Mouse (Mus musculus) heart, postnatal 0 days (tissue): ENCODE results near the gene Sp6. TPM values are rescaled to one million over a fixed set of nuclear protein-coding genes. Genes with fewer than 3 reads are reported as not detected.

Experiments used
- ATAC-seq: fragments of 200-750 bp; cut with Nextera tagmentation; 2 replicates; pipeline ENCODE4 v1.8.0; 2017; ENCODE audit warnings: low read depth, moderate number of reproducible peaks, moderate library complexity; ENCODE audit not compliant: insufficient read depth
- DNase-seq: peaks from one replicate; pipeline ENCODE4 v3.0.0-alpha.2; 2016; ENCODE audit warnings: low spot score
- H3K27ac ChIP-seq: fragments of 300-500 bp; sonication (generic); 2 replicates; pipeline ENCODE4 v1.5.1; 2014; ENCODE audit warnings: low read depth, mild to moderate bottlenecking
- H3K27me3 ChIP-seq: fragments of 300-500 bp; sonication (generic); 2 replicates; pipeline ENCODE4 v1.6.1; 2014; ENCODE audit warnings: low read length, mixed read lengths; ENCODE audit not compliant: control insufficient read depth, insufficient read depth
- H3K36me3 ChIP-seq: fragments of 300-500 bp; sonication (generic); replicated peaks from 2 replicates; pipeline ENCODE4 v1.6.1; 2014; ENCODE audit warnings: low read length, mixed read lengths; ENCODE audit not compliant: control insufficient read depth, insufficient read depth
- H3K4me1 ChIP-seq: fragments of 300-500 bp; sonication (generic); 2 replicates; pipeline ENCODE4 v1.6.1; 2014; ENCODE audit warnings: antibody characterized with exemption; ENCODE audit not compliant: control insufficient read depth, insufficient read depth
- H3K4me2 ChIP-seq: fragments of 300-500 bp; sonication (generic); 2 replicates; pipeline ENCODE4 v1.6.1; 2014; ENCODE audit warnings: low read depth, mild to moderate bottlenecking, low read length, moderate library complexity
- H3K4me3 ChIP-seq: fragments of 300-500 bp; sonication (generic); 2 replicates; pipeline ENCODE4 v1.5.1; 2014; ENCODE audit warnings: low read depth, low read length
- H3K9ac ChIP-seq: fragments of 300-500 bp; sonication (generic); replicated peaks from 2 replicates; pipeline ENCODE4 v1.6.1; 2014; ENCODE audit warnings: low read depth, low read length, mixed read lengths
- H3K9me3 ChIP-seq: fragments of 300-500 bp; sonication (generic); replicated peaks from 2 replicates; pipeline ENCODE4 v1.6.1; 2016; ENCODE audit warnings: low read length; ENCODE audit not compliant: control insufficient read depth
- CTCF ChIP-seq: IDR thresholded peaks from 2 replicates; pipeline ENCODE4 v1.5.1; 2016; ENCODE audit warnings: antibody characterized with exemption, control low read depth, low read depth
- EP300 ChIP-seq: IDR thresholded peaks from 2 replicates; pipeline ENCODE4 v1.6.1; 2016; ENCODE audit warnings: antibody characterized with exemption, low read depth
- WGBS: fragments of 180-500 bp; shearing (Covaris S2); extraction: QIAGEN DNeasy Blood & Tissue Kit; methylation state at CpG from one replicate; pipeline ENCODE4 v1.1.7; 2014; 5-methylcytosine and 5-hydroxymethylcytosine counted together
- polyA plus RNA-seq: library from polyadenylated mRNA; unstranded; fragments of >200 nt; fragmentation: Nextera tagmentation; extraction: Ambion mirVana; gene quantifications from 2 replicates; pipeline ENCODE4 v1.2.1, GENCODE M21; 2015
- total RNA-seq: library from RNA; depleted of rRNA; stranded (reverse); fragments of >200 nt; gene quantifications from 2 replicates; pipeline ENCODE4 v1.2.3, GENCODE M21; 2014; ENCODE audit warnings: low replicate concordance

The Sp6 gene
- total and polyA plus RNA-seq, 2 experiments from 2014 or later: 0.04 TPM; not detected in 1

GRCm38 (mm10) chr11:97030426-97030825 is 17.2 kb downstream of the Sp6 start:
- peak overlapping the region; percentile 74 for H3K4me3 ChIP-seq
- peak overlapping the region; percentile 78 for H3K4me2 ChIP-seq
- DNase-seq: no peak
- 24% methylated on average over 15 of the region's 15 CpGs for WGBS
- peak overlapping the region; percentile 60 for H3K9ac ChIP-seq
- peaks cover 13% of the 10 kb centered on the region for H3K36me3 ChIP-seq
- peaks cover 10% of the 10 kb centered on the region; the same call in 1 of the 2 replicates for H3K4me1 ChIP-seq
- no peak overlapping the region for H3K27ac ChIP-seq
- H3K27me3 ChIP-seq: peaks cover 3% of the 10 kb centered on the region
- H3K9me3 ChIP-seq: no peaks in the 10 kb centered on the region
- TF ChIP-seq CTCF (no peak), EP300 (no peak)
- no peak for ATAC-seq

DNA sequence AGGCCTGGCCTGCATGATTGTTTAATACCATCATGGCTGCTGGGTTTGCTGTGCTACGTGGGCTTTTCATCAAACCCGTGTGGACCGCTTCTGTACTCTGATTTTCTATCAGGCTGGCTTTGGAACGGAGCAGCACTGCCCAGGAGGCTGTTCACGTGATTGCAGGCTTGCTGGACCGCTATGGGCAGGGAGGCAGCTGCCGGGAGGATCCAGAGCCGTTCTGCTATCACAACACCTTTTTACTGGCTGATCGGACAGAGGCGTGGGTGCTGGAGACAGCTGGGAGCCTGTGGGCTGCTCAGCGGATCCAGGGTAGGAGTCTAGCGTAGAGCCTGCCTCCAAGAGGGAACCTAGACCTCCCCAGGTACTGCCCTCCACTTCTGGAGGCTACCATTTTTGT is 18.8 kb downstream of the Sp6 start:
- 56% methylated on average over 12 of the region's 12 CpGs for WGBS
- H3K4me2 ChIP-seq: no peak overlapping the region
- 0 out of 2 replicates have a peak, but pooled peaks cover 5% of the 10 kb centered on the region for H3K4me1 ChIP-seq
- DNase-seq (no peak), ATAC-seq (no peak)
- no peak overlapping the region for H3K9ac ChIP-seq
- no peak for TF ChIP-seq EP300
- no peak for TF ChIP-seq CTCF
- peaks cover 13% of the 10 kb centered on the region for H3K36me3 ChIP-seq
- H3K27me3 ChIP-seq: no peaks in the 10 kb centered on the region
- no peaks in the 10 kb centered on the region for H3K9me3 ChIP-seq
- H3K27ac ChIP-seq: no peak overlapping the region
- no peak overlapping the region for H3K4me3 ChIP-seq

DNA sequence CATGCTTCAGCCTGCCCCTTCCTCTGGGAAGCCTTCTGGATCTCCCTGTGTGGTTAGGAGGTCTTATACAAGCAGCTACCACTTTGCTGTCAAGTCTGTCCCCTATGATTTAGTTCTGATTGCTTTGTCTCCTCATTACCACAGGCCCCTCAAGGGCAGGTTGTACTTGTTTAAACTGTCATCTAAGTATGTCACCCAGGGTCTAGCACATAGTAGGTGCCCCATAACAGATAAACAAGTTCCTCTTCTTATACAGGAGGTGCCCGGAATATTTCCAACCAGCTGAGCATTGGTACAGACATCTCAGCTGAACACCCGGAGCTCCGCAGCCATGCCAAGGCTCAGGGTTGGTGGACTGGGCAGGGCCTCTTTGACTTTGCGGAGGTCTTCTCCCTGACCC is 19.3 kb downstream of the Sp6 start:
- Histone ChIP-seq H3K36me3 (peaks cover 13% of the 10 kb centered on the region), H3K4me2 (no peak overlapping the region), H3K4me3 (no peak overlapping the region), H3K27me3 (no peaks in the 10 kb centered on the region), H3K27ac (no peak overlapping the region), H3K9ac (no peak overlapping the region), H3K9me3 (no peaks in the 10 kb centered on the region), H3K4me1 (0 out of 2 replicates have a peak, but pooled peaks cover 5% of the 10 kb centered on the region)
- 89% methylated on average over 4 of the region's 4 CpGs for WGBS
- ATAC-seq (no peak), DNase-seq (no peak)
- TF ChIP-seq EP300 (no peak), CTCF (no peak)

DNA sequence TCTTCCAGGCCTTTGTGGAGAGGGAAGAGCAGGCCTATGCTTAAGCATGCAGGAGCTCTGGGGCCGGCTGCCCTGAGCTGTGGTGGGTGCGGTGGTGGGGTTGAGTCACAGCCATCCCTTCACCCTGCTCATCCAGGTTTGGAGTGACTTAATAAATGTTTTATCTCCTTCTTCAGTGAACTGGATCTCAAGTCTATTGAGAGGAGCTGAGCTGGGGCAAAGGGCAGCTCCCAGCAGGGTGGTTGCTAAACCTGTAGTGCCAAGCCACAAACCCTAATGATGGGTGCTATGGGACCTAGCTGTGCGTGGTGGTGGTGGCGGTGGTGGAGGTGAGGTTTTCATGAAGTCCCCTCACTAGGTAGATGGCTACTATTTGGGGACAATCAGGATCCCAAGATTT is 20.6 kb downstream of the Sp6 start:
- H3K9me3 ChIP-seq: no peaks in the 10 kb centered on the region
- no peak overlapping the region for H3K4me2 ChIP-seq
- H3K36me3 ChIP-seq: peaks cover 13% of the 10 kb centered on the region
- no peak overlapping the region for H3K4me3 ChIP-seq
- no peak for TF ChIP-seq CTCF
- DNase-seq (no peak), ATAC-seq (no peak)
- H3K9ac ChIP-seq: no peak overlapping the region
- no peaks in the 10 kb centered on the region for H3K27me3 ChIP-seq
- no peak overlapping the region for H3K27ac ChIP-seq
- 0 out of 2 replicates have a peak, but pooled peaks cover 5% of the 10 kb centered on the region for H3K4me1 ChIP-seq
- 85% methylated on average over 4 of the region's 4 CpGs for WGBS

DNA sequence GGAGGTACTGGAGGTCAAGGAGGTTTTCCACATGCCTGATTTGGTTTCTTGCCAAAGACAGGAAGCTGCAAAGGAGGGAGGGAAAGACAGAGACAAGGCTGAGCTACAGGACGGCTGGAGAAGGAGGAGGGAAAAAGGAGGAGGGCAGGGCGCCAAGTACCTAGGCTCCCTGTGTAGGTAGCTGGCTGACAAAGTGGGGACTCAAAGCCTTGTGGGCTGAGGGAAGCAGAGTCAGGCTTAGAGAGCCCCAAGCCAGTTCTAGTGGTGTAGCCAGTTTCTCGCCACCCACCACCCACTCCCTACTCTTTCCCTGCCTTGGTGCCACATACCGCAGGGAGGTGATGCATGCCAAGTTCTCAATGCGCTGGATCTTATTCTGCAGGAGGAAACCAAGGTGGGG is 22.9 kb downstream of the Sp6 start:
- no peak overlapping the region for H3K4me2 ChIP-seq
- no peak overlapping the region for H3K27ac ChIP-seq
- no peak overlapping the region for H3K4me3 ChIP-seq
- no peaks in the 10 kb centered on the region for H3K9me3 ChIP-seq
- H3K27me3 ChIP-seq: no peaks in the 10 kb centered on the region
- WGBS: 68% methylated on average over 5 of the region's 5 CpGs
- TF ChIP-seq CTCF (no peak), EP300 (no peak)
- H3K36me3 ChIP-seq: peaks cover 13% of the 10 kb centered on the region
- DNase-seq: no peak
- no peak for ATAC-seq
- H3K4me1 ChIP-seq: 0 out of 2 replicates have a peak, but pooled peaks cover 4% of the 10 kb centered on the region
- no peak overlapping the region for H3K9ac ChIP-seq

DNA sequence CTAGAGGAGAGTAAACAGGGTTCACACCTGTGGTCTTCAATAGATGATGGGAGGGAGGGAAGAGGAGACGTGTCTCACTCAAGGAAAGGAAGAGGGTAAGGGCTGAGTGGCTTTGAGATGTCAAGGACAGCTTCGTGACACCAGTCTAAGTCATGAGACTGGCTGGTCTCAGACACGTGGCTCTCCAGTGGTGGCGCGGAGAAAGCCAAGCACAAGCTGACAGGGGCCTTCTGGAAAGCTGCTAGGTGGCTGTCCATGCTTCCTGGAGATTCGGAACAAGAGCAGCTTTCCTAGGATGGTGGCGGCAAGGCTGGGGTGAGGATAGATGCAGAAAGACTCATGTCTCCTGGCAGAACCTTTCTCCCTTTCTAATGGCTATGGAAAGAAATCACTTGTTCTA is 25.7 kb downstream of the Sp6 start:
- WGBS: 58% methylated on average over 7 of the region's 7 CpGs
- H3K4me1 ChIP-seq: peaks cover 10% of the 10 kb centered on the region
- ATAC-seq (no peak), DNase-seq (no peak)
- no peak overlapping the region for H3K4me2 ChIP-seq
- 0 out of 2 replicates have a peak, but pooled peaks cover under 1% of the 10 kb centered on the region for H3K36me3 ChIP-seq
- TF ChIP-seq EP300 (no peak), CTCF (no peak)
- no peaks in the 10 kb centered on the region for H3K27me3 ChIP-seq
- no peaks in the 10 kb centered on the region for H3K9me3 ChIP-seq
- H3K4me3 ChIP-seq: no peak overlapping the region
- H3K27ac ChIP-seq: no peak overlapping the region
- H3K9ac ChIP-seq: no peak overlapping the region
